Mouse (Mus musculus) cerebellum, adult 8-10 months (tissue): ENCODE measurements around the gene Tmbim4.
A peak's percentile ranks its signal among the peaks of the same experiment; 100 is the strongest.
"Not testable (repeated sequence)": the region's sequence is repeated elsewhere in the genome, so short reads cannot be mapped to it uniquely, and the experiment has no call there.

ENCODE experiments used
- DNase-seq: peaks from one replicate; pipeline ENCODE4 v3.0.0; 2022

Tmbim4 gene

DNA sequence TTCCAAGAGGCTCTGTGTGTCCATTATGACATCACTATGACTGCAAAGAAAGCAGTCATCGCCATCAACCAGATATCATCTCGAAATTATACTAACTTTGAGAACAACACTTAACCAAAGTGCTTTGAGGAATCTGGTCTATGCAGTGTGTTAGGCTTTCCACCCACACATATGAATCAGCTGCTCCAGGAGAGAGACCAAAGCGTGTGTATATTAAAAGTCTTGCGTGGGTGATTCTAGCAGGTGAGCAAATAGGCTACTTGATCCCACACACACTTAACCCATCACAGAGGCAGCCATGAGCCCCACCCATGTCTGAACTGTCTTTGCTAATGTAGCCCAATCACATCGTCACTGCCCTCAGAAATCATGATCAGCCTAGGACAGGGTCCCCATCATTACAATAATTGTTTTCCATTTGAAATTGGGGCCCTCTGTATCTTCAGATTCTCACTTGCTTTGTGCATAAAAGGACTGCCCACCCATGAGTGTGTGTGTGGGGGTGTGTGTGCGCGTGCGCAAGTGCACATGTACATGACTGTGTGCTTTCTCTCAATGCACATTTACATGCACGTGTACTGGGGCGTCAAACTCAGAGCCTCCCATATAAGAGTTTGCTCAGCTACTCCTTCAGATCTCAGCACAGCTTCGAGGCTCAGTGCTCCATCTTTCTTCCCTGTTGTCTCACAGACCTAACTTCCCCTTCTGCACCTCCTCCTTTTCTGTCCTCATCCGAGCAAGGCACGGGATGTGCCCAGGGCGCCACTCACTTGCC, 4.1 kb upstream of the Tmbim4 start:
- DNase-seq: no peak

DNA sequence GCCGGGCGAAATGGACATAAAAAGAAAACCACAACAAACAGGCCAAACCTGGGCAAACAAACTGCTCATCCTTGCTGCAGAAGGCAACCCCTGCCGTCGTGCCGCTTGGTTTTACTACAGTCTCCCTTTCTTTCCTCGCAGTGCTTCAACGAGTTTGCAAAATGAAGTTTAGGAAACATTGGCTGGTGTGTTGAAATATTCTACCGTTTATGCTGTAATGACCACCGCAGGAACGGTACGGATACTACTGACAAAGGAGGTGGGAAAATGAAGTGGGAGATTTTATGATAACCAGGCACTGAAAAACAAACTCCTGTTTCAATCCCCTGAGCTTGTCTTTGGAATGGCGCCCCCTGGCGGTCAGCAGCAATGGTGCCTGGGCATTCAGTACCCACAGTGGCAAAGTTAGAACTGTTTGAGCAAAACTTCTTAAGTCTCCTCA, 592 bp downstream of the Tmbim4 start, which contains the start of gene Irak3:
Gene Irak3, minus strand, starts transcription at position 170 of the 442 bp plus-strand sequence.
- DNase-seq: peak; percentile 65

DNA sequence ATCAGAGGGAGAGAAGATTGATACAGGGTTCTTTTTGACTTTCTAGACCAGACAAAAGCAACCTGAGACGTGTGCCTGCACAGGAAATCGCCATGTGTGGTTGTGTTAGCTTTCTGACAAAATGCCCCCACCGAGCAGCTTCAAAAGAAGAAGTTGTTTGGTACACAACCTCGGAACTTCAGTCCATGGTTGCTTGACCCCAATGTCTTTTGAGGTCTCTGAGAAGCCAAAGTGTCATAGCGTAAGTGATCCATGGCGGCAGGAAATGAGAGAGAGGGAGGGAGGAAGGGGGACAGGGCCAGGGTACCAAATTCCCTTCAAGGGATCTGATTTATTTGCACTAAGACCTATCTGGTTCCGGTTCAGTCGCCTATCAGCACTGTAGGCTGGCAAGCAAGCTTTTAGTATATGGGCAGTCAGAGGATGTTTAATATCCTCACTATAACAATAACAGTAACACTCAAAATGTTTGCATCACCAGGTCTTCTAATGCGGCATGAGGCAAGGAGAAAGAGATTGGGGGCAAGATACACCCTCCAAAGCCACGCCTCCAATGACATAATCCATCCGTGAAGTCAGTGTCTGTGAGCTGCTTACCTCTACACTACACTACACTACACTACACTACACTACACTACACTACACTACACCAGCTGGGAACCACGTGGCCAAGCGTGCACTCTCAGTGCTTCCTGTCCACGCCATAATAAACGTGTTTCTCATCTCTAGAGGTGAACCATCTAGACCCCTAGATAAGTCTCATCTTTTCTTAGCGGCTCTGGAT, 1.3 kb downstream of the Tmbim4 start:
- no peak for DNase-seq

DNA sequence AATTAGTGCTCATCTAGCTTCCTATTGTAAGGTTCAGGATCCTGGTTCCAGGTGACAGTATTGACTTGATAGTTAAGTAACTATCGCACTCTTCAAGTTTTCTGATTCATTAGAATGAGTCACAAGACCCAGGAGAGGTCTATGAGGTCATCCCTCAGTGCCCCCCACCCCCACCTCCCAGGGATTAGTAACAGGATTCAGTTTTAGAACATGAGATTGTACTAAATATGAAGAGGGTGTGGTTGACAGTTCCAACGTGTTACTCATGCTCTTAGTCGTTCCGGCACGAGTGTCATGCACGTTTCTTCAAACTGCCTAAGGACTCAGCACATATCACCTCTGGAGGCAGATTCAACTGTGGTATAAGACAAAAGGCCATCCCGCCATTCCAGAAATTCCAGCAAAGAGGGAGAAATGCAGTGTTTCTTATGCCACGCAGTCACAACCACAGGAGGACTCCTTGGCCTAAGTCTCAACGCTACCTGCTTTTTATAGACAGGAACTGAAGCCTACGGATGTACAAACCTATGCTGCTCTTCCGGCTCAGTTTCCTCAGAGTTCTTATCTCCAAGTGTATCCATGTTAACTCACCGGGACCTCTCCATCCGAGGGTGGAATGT, 3.3 kb downstream of the Tmbim4 start:
- no peak for DNase-seq

DNA sequence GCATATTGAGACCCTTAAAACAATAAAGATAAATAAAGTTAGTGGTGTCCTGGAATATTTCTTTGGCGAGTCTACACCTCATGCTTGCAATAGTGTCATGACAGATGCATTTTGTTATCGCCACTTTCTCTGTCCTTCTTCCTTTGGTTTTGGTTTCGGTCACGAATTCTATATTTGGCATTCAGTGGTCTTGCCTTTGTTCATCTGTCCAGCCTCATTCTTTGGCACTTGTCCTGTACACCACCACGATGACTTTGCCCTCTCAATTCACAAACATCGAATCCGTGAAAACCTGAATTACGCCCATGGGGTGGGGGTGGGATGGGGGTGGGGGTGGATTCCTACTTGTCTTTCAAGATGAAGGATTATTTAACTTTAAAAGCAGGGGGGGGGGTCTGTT, 6.6 kb downstream of the Tmbim4 start:
- no peak for DNase-seq

DNA sequence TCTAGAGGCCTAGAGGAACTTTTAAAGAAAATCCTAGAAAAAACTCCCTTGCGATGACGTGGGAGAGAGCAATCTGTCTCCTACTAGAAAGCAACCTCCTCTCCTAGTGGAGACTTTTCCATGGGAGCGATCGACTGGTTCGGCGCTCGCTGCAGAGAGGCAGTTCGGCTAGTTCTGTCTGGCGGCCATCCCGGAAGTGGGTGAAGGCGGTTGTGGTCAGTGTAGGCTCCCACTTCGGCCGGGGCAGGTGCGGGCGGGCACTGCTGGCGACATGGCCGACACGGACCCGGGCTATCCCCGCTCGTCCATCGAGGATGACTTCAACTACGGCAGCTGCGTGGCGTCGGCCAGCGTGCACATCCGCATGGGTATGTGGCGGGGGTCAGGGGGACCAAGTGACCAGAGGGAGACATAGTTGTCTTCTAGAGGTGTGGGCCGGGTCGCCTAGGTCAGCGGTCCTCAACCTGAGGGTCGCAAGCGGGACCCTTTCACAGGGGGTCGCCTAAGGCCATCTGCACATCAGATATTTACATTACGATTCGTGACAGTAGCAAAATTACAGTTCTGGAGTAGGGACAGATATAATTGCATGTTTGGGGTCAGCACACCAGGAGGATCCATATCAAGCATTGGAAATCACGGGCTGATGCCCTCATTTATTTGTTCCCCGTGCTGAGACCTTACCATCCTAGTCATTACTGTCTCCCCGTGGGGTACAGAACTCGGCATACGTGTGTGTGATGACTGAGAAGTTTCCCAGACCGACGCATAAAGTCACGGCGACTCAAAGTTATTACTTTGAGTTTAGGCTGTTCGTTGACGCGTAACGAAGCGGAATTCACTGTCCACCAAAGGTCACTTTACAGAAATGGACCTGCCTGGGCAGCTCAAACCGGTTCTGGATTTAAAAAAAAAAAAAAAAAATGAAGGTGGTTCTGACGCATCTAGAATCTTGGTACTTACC, 7.5 kb downstream of the Tmbim4 start:
- peak; percentile 80 for DNase-seq

DNA sequence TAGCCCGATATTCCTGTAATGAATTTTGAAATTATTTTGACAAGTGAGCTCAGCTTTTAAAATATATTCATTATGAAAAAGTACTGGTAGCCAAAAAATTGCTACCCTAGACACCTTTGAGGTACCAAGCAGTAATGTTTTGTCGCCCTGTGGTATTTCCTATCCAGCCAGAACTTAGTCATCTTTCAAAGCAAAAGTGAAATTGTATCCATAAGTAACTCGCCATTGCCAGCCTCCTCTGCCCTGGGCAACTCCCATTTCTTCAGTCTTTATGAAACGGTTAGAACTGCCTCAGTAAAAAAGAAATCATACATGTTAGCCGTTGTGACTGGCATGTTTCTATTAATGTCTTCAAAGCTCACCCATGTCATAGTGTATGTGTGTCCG, 8.1 kb downstream of the Tmbim4 start:
- no peak for DNase-seq

DNA sequence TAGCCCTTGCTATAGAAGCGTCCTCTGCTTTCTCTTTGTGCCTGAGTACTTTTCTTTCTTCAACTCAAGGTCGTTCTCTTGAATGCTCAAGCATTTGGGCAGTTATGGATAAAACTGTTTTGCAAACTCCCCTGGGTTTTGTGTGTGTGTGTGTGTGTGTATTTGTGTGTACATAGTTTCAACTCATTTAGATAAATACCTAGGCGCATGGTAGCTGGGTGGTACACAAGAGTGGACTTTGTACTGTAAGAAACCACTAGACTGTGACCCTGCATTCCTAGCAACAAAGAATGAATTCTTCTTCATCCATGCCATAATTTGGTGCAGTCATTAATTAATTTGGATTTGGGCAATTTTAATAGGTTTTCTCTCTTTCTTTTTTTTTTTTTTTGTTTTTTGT, 8.7 kb downstream of the Tmbim4 start:
- DNase-seq: no peak

DNA sequence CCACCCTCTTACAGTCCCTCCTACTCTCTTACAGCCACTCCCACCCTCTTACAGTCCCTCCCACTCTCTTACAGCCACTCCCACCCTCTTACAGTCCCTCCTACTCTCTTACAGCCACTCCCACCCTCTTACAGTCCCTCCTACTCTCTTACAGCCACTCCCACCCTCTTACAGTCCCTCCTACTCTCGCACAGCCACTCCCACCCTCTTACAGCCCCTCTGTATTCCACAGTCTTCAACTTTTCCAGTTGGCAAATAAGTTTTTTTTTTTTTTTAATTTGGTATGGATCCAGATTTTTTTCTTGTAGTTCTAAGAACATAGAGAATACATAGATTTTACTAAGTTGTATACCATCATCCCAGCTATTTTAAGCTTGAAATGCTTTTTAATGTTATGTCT, 15.7 kb downstream of the Tmbim4 start:
- not testable (repeated sequence) for DNase-seq

DNA sequence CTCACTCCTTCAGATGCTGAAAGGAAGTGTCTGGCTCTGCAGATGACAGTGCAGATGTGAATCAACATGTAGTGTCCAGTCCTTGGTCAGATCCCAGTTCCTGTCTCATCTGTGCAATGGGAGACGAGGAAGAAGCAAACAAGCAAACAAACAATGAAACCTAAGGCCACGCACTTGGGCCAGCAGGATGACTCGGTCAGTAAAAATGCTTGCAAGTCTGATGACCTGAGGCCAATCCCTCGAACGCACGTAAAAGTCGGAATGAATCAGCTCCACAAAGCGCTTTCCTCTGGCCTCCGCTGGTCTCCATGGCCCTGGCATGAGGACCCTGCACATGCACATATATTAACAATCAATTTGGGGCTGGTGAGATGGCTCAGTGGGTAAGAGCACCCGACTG, 17.6 kb downstream of the Tmbim4 start:
- DNase-seq: no peak

DNA sequence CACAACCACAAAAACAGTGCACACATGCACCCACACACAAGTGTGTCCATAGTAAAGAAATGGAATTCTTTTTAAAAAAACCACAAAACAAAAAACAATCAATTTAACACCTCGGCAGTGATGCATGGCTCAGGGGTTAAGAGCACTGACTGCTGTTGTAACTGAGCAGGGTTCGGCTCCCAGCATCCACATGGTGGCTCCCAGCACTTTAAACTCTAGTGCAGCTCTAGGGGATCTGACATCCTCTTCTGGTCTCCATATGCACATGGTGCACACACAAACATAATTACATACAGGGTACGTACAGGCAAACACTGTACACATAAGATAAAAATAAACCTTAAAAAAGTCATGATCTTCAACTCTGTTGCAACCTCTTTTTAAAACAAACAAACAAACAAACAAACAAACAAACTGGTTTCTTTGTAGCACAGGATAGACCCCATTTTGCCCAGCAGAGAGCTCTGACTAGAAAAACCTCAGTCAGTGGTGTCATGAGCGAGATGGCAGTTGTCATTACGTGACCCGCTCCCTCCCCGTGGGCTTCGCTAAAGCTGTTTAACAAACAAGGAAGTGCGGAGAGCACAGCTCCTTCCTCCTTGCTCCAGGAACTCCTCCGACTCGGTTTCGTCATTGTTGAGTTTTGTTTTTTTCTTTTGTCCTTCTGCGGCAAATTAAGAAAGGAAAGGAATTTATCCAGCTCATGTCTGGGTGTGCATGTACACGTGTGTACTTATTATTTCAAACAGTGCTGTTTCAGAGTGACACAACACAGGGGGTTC, 18.4 kb downstream of the Tmbim4 start:
- no peak for DNase-seq

DNA sequence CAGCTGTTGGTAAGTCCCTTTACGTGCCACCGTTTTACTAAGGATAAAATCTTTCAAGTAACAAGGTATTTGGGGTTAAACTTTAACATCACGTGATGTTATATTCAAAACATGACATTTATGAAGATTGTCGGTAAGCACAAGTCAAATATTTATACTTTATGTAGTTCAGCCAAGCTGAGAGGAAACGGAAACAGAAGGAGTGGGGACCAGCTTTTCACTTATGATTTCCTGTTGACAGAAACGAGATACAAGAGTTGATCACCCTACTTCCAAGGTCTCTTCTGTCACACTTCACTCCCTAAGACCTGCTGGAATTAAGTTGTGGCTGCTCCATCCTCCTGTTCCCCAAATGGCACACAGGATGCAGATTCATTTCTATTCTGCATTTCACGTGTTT, 19.4 kb downstream of the Tmbim4 start:
- no peak for DNase-seq

DNA sequence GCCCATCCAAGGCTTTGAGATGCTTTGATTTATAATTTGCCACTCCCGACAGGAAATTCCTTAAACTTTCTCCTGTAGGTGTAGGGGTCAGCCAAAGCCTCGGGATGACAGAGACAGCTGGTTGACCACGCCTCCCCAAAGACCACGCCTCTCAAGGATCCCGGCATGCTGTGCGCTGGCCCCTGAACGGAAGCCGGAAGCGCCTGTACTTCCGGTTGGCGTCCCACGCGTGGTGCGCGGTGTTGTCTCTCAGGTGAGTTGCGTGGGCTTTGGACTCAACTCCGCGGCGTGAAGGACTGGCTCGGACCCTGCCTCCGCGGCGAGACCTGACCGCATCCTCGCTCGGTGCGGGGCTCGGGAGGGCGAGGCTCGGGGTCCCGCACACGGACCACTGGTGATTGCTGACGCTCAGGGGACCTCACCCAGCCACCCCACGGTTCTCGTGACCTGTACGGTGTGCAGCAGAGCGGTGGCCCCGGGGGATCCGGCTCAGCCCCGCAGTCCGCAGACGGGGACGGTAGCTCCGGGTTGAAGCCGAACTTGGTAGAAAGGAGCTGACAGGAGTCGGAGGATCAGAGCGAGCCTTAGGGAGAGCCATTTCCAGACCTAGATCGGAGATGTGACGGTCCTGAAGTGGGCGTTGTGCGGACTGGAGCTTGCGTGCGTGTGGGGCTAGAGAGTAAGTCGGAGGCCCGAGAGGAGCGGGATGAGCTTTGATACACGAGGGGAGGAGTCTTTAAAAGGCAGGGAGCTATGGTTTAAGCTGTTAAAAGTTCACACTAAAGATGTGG, 25.7 kb downstream of the Tmbim4 start, which contains the start of gene Llph:
Gene Llph, plus strand, starts transcription at position 200 of the 791 bp plus-strand sequence.
- DNase-seq: peak; percentile 75

DNA sequence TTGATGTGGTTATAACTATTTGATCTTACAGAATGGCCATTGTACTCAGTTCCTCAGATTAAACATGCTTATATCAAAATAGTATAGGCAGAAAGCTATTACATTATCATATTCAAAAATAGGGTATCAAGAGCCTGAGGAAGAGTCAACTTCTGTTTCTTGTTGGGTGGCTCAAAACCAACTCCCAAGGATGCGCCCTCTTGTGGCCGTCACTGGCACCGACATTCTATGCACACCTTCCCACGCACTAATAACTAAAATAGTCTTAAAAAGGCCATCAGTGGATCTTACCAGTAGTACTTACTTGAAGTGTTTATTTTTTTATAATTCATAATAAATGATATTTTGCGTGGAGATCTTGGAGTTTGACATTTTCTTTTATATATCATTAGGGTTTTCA, 30.3 kb downstream of the Tmbim4 start:
- peak; percentile 36 for DNase-seq

DNA sequence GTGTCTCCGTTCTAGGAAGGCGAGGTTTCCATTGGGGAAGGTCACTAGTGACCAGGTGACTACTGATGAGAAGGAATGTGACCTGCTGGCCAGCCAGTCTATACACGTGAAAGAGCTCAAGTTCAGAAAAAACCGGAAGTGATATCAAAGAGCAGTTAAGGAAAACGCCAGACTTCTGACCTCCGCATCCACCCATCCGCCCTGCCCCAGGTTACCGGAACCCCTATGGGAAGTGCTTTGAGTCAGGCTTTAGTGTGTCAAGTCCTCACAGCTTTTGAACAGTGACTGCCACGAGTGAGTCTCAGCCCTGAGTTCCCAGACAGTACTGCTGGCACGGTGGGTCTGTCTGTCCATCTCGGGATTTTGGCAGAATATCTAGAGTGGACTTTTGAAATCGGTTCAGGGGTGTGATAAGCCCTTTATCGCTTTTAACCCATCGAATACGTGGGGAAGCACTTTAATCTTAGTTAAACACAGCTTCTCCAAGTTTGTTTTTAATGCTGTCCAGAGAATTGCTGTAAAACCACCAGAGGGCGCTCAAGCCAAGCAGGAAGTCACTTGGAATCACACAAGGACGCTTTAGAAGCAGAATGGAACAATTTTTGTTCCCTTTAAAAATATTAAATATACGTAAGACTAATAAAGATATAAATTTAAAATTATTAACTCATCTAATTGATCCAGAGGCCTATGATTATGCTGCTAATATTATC, 32.4 kb downstream of the Tmbim4 start:
- DNase-seq: peak; percentile 17

DNA sequence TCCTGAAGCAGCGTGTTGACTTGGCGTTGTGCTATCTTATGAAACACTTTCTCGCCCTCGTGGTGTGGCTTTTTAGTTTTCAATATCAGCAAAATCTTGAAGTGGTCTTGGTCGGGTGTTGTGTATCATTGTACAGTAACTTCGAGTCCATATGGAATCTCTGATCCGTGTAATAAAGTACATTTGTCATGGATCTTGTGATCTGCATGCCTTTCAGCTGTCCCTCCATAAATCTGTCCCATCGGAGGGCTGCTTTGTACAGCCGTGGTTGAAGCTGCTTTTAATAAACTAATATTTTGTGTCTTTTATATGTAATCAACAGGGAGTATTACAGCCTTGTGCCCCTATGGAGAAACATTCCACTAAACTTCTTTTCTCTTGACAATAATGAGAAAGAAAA, 35.5 kb downstream of the Tmbim4 start:
- DNase-seq: no peak

DNA sequence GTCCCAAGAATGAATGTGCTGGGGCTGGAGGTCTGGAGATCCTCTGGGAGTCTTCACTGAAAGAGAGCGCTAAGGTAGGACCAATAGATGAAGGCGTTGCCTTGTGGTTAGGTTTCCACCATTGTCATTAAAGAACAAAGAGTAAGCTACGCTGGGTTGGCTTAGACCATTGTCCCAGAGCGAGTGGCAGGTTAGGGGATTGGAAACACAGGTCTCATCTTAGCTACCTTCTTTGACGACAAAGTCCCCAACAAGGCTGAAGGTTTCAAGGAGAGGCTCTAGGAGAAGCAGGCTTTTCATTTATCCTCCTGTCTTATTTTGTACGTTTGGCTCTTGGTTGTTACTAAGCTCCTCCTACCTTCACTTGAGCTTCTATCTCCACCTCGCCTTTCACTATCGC, 36.9 kb downstream of the Tmbim4 start:
- no peak for DNase-seq

DNA sequence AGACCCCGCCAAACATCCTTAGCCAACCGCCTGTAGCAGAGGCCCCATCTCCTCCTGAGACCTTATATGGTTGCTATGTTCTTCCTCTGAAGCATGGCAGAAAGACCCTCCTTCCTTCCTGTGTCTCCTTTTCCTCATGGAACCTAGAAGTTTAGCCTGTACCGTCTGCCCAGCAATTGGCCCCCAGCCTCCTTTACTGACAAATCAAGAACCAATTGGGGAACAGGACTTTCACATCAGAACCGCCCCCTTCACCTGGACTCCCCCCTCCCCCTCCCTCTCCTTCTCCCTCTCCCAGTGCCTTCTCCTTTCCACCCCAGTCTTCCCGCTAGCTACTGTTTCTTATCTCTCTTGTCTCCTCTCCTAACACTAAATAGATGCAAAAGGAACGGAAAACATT, 38.1 kb downstream of the Tmbim4 start:
- DNase-seq: no peak

DNA sequence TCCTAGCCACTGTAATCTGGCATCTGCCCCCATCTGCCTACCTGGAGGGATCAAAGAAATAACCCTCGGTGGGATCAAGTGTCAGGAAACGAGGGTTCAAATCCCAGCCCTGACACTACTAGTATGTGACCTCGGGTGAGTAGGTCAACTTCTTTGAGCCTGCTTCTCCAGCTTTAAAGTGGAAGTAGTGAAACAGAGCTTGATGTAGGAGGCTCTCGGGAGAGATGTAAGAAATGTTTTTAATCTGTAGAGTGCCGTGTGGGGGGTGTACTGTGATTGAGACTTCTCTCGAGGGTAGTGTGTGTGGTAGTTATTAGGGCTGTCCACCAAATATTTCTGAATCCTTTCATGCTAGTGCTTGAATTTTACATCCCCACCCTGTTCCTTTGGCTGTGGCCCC, 41.0 kb downstream of the Tmbim4 start:
- no peak for DNase-seq

DNA sequence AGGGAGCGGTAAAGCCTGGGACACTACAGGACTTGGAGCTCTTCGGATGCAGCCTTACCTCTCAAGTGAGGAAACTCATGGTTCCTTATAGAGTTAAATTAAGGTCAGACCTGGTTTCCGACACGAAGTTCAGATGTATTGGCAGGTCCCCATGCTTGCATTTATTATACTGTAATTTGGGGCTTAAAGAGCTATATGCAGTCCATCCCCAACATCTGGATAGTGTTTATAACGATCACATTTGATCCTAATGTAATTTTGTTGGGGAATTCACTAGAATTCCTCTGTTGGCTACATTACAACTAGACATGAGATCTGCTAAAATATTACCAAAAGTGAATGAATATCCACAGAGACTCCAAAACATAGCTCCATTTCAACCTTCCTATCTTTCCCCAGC, 44.3 kb downstream of the Tmbim4 start:
- no peak for DNase-seq
